Mouse (Mus musculus) heart, embryonic 14.5 days (tissue): Measurements from ENCODE around the gene Fgfr2. TPM values are rescaled to one million over a fixed set of nuclear protein-coding genes. Genes with fewer than 3 reads are reported as not detected.
A peak's percentile ranks its signal among the peaks of the same experiment; 100 is the strongest.

Experiments used
- ATAC-seq: fragments of 200-750 bp; cut with Nextera tagmentation; 2 replicates; pipeline ENCODE4 v1.8.0; 2017; ENCODE audit warnings: low read depth, moderate TSS enrichment; ENCODE audit not compliant: insufficient number of reproducible peaks, insufficient read depth, low FRiP score
- H3K27ac ChIP-seq, 2 experiments: fragments of 200-500 bp in 1 of 2; fragments of 300-500 bp in 1 of 2; sonication (generic) in 1 of 2; replicated peaks in 1 of 2; 2 replicates each; pipeline ENCODE4 v1.5.1; 2012 to 2014; ENCODE audit warnings: low read depth in 2 of 2, low read length in 2 of 2, control low read depth in 1 of 2, mild to moderate bottlenecking in 1 of 2, mixed read lengths in 1 of 2; ENCODE audit not compliant: control insufficient read depth in 1 of 2, insufficient read depth in 1 of 2
- H3K27me3 ChIP-seq: fragments of 300-500 bp; sonication (generic); 2 replicates; pipeline ENCODE4 v1.6.1; 2014; ENCODE audit warnings: mild to moderate bottlenecking, low read length, control low read depth; ENCODE audit not compliant: control insufficient read depth, insufficient read depth
- H3K36me3 ChIP-seq: fragments of 300-500 bp; sonication (generic); 2 replicates; pipeline ENCODE4 v1.6.1; 2014; ENCODE audit warnings: mild to moderate bottlenecking, control low read depth, low read length, mixed read lengths; ENCODE audit not compliant: control insufficient read depth, insufficient read depth
- H3K4me1 ChIP-seq, 2 experiments: fragments of 200-500 bp in 1 of 2; fragments of 300-500 bp in 1 of 2; sonication (generic) in 1 of 2; 2 replicates each; pipeline ENCODE4 v1.6.1; 2012 to 2014; ENCODE audit warnings: low read length in 2 of 2, control low read depth in 1 of 2, mixed read lengths in 1 of 2; ENCODE audit not compliant: control insufficient read depth in 2 of 2, insufficient read depth in 2 of 2
- H3K4me2 ChIP-seq: fragments of 300-500 bp; sonication (generic); 2 replicates; pipeline ENCODE4 v1.6.1; 2014; ENCODE audit warnings: mild to moderate bottlenecking, low read length
- H3K4me3 ChIP-seq, 2 experiments: fragments of 200-500 bp in 1 of 2; fragments of 300-500 bp in 1 of 2; sonication (generic) in 1 of 2; 2 replicates each; pipeline ENCODE4 v1.5.1; 2012 to 2014; ENCODE audit warnings: low read length in 2 of 2, mild to moderate bottlenecking in 2 of 2, control low read depth in 1 of 2, low read depth in 1 of 2, moderate library complexity in 1 of 2; ENCODE audit not compliant: control insufficient read depth in 1 of 2, insufficient read depth in 1 of 2
- H3K9ac ChIP-seq: fragments of 300-500 bp; sonication (generic); 2 replicates; pipeline ENCODE4 v1.6.1; 2014; ENCODE audit warnings: mild to moderate bottlenecking, low read length
- H3K9me3 ChIP-seq: fragments of 300-500 bp; sonication (generic); 2 replicates; pipeline ENCODE4 v1.6.1; 2016; ENCODE audit warnings: low read length, control low read depth; ENCODE audit not compliant: control insufficient read depth
- WGBS: fragments of 180-500 bp; shearing (Covaris S2); extraction: QIAGEN DNeasy Blood & Tissue Kit; methylation state at CpG from one replicate; pipeline ENCODE4 v1.1.7; 2014; 5-methylcytosine and 5-hydroxymethylcytosine counted together
- polyA plus RNA-seq: library from polyadenylated mRNA; unstranded; fragments of >200 nt; fragmentation: Nextera tagmentation; extraction: Ambion mirVana; gene quantifications from 2 replicates; pipeline ENCODE4 v1.2.1, GENCODE M21; 2014

Gene Fgfr2
- polyA plus RNA-seq, 1 experiment from 2014 or later: 22.4 TPM

DNA sequence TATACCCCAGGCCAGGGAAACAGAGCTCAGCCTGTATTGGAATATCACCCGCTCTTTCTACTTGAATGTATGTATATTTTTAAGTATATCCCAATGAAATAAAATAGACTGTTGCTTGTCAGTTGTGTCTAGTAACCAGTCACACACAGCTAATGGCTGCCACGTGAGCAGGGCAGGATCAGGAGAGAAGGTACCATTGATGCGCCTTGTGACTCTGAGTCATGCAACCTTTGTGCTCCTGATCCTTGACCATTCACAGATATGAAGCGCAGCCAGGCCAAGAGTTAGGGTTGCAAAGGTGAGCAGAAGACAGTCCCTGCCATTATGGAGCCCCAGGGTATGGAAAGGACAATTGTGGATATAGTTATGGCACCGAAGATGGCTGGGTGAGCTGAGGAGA, 2291.6 kb downstream of the Fgfr2 start:
- Histone ChIP-seq H3K36me3 (no peaks in the 10 kb centered on the region), H3K4me3 (no peak overlapping the region), H3K27me3 (no peaks in the 10 kb centered on the region), H3K9me3 (no peaks in the 10 kb centered on the region), H3K27ac (no peak overlapping the region), H3K4me2 (no peak overlapping the region), H3K9ac (no peak overlapping the region), H3K4me1 (peaks cover 12 to 15% of the 10 kb centered on the region in 2 experiments)
- 80% methylated on average over 5 of the region's 5 CpGs for WGBS
- ATAC-seq: no peak

DNA sequence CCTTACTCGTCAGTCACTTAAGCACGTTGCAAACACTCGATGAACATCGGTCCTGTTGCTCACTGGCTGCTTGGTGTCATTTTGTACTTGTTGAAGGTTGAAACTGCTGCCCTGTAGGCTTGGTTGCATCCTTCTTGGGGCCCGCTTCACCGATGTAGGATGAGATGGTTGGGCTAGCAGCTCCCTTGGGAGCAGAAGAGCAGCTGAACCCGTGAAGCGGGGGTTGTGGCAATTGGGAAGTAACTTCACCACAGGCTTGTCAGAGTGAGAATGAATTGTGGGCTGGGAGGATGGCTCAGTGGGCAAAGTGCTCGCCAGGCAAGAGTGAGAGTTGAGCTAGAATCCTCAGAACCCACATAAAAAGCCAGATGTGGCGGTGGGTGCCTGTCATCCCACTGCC, 2294.7 kb downstream of the Fgfr2 start:
- Histone ChIP-seq H3K36me3 (no peaks in the 10 kb centered on the region), H3K9me3 (0 out of 2 replicates have a peak, but pooled peaks cover 4% of the 10 kb centered on the region), H3K4me3 (no peak overlapping the region), H3K27me3 (no peaks in the 10 kb centered on the region), H3K4me2 (no peak overlapping the region), H3K27ac (no peak overlapping the region), H3K4me1 (peaks cover 5 to 9% of the 10 kb centered on the region in 2 experiments; a peak in 3 of 4 replicates), H3K9ac (no peak overlapping the region)
- WGBS: 84% methylated on average over 10 of the region's 10 CpGs
- no peak for ATAC-seq

DNA sequence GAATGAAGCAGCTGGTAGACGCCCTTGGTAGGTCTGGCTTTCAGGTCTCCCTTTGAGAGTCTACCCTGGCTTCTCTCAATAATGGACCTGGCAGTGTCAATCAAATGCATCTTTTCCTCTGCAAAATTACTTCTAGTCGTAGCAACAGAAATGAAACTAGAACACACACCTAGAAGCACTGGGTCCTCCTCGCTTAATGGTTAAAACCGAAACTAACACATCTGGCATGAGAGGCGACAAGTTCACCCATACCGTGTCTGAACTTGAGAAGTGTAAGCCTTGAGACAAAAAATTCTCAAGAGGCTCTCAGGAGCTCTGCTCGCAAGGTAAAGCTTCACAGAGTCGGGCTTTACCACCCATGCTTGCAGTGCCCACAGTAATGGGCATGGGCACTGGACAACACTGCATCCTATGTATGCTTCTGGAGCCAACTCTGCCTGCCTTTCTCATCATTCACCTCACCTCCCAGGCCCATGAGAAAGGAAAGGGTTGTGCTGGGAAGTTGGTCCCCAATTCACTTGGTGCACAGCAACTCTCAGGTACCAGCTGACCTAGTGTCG, 2295.2 kb downstream of the Fgfr2 start:
- peaks cover 5 to 9% of the 10 kb centered on the region in 2 experiments; a peak in 3 of 4 replicates for H3K4me1 ChIP-seq
- 89% methylated on average over 9 of the region's 9 CpGs for WGBS
- no peak overlapping the region for H3K27ac ChIP-seq
- H3K4me2 ChIP-seq: no peak overlapping the region
- no peak for ATAC-seq
- no peak overlapping the region for H3K4me3 ChIP-seq
- H3K27me3 ChIP-seq: no peaks in the 10 kb centered on the region
- H3K9ac ChIP-seq: no peak overlapping the region
- no peaks in the 10 kb centered on the region for H3K36me3 ChIP-seq
- 0 out of 2 replicates have a peak, but pooled peaks cover 4% of the 10 kb centered on the region for H3K9me3 ChIP-seq

DNA sequence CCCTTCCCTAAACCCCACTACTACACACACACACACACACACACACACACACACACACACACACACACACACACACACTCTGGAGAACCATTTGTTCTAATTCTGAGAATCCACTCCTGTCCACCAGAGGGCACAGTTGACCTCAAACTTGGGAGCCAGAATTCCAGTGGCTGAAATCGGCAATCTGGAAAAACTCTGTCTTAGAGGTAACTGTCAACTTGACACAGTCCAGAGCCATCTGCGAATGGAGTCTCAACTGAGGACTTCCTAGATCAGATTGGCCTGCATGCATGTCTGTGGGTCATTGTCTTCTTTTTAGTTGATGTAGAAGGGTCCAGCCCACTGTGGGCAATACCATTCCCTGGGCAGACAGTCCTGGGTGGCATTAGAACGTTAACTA, 2295.7 kb downstream of the Fgfr2 start:
- 0 out of 2 replicates have a peak, but pooled peaks cover 4% of the 10 kb centered on the region for H3K9me3 ChIP-seq
- no peak overlapping the region for H3K4me3 ChIP-seq
- no peak overlapping the region for H3K9ac ChIP-seq
- no peak for ATAC-seq
- H3K36me3 ChIP-seq: no peaks in the 10 kb centered on the region
- 25% methylated on average over 3 of the region's 3 CpGs for WGBS
- H3K27ac ChIP-seq: no peak overlapping the region
- no peak overlapping the region for H3K4me2 ChIP-seq
- no peaks in the 10 kb centered on the region for H3K27me3 ChIP-seq
- H3K4me1 ChIP-seq: peaks cover 5 to 9% of the 10 kb centered on the region in 2 experiments; a peak in 3 of 4 replicates

DNA sequence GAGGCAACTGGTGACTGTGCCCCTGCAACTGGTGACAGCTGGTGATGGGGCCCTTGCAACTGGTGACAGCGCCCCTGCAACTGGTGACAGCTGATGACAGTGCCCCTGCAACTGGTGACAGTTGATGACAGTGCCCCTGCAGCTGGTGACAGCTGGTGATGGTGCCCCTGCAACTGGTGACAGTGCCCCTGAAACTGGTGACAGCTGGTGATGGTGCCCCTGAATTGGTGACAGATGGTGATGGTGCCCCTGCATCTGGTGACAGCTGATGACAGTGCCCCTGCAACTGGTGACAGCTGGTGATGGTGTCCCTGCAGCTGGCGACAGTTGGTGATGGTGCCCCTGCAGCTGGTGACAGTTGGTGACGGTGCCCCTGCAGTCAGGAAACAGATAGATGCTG, 2296.8 kb downstream of the Fgfr2 start:
- Histone ChIP-seq H3K27me3 (no peaks in the 10 kb centered on the region), H3K9ac (no peak overlapping the region), H3K36me3 (no peaks in the 10 kb centered on the region), H3K4me3 (no peak overlapping the region), H3K4me1 (peaks cover 5 to 9% of the 10 kb centered on the region in 2 experiments; a peak in 3 of 4 replicates), H3K9me3 (0 out of 2 replicates have a peak, but pooled peaks cover 4% of the 10 kb centered on the region), H3K4me2 (no peak overlapping the region), H3K27ac (no peak overlapping the region)
- ATAC-seq: no peak
- WGBS: 70% methylated on average over 3 of the region's 3 CpGs

DNA sequence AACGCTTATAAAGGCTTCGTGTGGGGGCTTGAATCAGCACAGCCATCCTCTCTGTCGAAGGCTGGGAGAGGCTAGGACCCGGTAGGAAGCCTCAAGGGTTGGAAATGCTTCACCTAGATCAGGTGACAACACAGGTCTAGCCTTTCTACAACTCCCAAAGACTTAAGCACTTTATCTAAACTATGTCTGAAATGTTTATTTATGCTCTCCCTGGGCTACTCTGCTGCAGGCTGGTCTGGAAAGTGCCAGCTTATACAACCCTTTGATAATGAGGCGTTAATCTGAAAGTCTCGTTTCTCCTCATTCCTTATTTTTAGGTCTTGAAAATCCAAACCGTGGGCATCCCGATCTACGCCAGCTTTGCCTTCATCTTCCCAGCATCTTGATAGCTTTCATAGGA, 2299.2 kb downstream of the Fgfr2 start:
- Histone ChIP-seq H3K9me3 (0 out of 2 replicates have a peak, but pooled peaks cover 4% of the 10 kb centered on the region), H3K4me3 (no peak overlapping the region), H3K4me2 (peak overlapping the region; percentile 9; the same call in 1 of the 2 replicates), H3K9ac (no peak overlapping the region), H3K4me1 (peaks cover 12 to 17% of the 10 kb centered on the region in 2 experiments), H3K27me3 (no peaks in the 10 kb centered on the region), H3K27ac (no peak overlapping the region), H3K36me3 (no peaks in the 10 kb centered on the region)
- WGBS: 24% methylated on average over 9 of the region's 9 CpGs
- no peak for ATAC-seq

DNA sequence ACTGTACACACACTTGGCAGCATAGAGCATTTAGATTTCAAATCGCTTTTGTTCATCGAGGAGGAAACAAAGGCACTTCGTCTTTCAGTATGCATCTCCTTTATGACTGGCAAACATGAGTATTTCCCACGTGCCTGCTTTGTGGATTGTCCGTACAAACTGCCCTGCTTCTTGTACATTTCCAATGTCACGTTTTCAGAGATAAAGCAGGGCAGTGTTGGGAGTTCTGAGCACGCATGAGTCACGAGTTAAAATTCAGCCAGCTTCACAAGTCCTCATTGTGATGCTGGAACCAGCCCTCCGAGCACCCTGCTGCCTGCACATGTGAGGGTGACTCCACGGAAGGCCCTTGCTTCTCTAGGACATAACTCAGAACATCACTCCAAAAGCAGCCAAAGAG, 2303.5 kb downstream of the Fgfr2 start:
- no peak overlapping the region for H3K4me3 ChIP-seq
- no peaks in the 10 kb centered on the region for H3K36me3 ChIP-seq
- no peak for ATAC-seq
- H3K27me3 ChIP-seq: no peaks in the 10 kb centered on the region
- H3K27ac ChIP-seq: no peak overlapping the region
- WGBS: 38% methylated on average over 10 of the region's 10 CpGs
- H3K9me3 ChIP-seq: no peaks in the 10 kb centered on the region
- H3K4me2 ChIP-seq: no peak overlapping the region
- no peak overlapping the region for H3K9ac ChIP-seq
- peaks cover 11 to 19% of the 10 kb centered on the region in 2 experiments for H3K4me1 ChIP-seq

DNA sequence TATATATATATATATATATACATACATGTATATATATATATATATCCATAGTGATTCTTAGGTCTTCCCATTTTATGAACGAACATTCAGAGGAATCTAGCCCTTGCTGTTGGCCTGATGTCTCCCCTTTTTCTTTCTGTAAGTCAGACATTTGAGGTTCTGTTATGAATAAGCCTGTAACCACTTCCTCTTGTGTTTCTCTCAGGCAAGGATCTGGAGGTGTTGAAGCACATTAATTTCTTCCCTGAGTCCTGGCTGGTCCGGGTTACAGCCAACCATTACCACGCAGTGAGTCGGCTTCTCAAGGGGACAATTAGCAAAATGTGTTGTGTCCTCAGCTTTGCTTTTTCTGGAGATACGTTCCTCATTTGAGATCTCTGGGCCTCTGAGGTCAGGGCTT, 2304.3 kb downstream of the Fgfr2 start:
- Histone ChIP-seq H3K9me3 (no peaks in the 10 kb centered on the region), H3K4me2 (no peak overlapping the region), H3K4me1 (peaks cover 8 to 12% of the 10 kb centered on the region in 2 experiments), H3K27ac (no peak overlapping the region), H3K36me3 (no peaks in the 10 kb centered on the region), H3K4me3 (no peak overlapping the region), H3K9ac (no peak overlapping the region), H3K27me3 (no peaks in the 10 kb centered on the region)
- no peak for ATAC-seq
- WGBS: 53% methylated on average over 5 of the region's 5 CpGs
